Mouse (Mus musculus): ENCODE data around the gene Cltb. TPM values are rescaled to one million over a fixed set of nuclear protein-coding genes. Genes with fewer than 3 reads are reported as not detected.

Gene Cltb
- total RNA-seq, 1 experiment from 2014 or later, result 61.8 TPM

DNA sequence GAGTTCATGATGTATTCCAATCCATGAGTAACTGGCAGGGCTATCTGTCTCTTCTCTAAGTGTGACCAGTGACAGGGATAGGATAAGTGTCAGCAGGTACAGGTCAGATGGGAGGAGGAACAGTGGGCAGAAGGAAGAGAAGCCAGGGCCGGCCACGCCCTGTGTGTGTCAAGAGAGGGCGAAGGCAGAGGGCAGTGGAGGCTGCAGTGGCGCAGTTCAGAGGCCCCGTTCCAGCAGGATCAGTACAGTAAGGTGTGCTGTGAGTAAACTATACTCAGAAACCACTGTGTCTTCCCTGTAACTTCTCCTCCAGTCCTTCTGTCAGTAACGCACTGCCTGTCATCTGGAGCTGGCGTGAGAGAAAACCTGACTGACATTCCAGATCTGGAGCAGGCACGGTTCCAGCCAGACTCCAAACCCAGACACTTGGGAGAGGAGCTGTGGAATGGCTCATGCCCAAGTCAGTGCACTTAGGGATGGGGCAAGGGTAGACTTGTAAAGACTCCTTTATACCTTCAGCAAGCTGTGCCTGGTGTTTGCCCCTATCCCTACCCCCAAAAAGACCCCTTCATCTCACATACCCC lies 14.9 kb downstream of the Cltb start:
- DNase-seq, result no peak

DNA sequence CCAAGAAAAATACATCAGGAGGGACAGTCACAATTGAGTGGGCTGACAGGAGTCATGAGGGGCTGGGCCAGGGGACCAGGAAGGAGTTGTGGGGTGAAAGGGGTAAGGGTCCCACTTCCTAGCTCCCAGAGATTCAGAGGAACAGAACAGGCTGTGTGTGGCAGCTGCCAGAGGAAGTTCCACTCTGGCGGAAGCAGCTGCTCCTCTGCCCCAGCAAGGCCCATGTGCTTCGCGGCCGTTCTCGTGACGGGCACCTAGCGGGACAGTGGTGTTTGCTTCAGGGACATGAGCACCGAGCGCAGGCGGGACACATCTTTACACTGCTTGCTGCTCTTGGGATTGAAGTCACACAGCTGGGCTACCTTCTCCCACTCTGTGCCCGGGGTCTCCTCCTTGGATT lies 17.5 kb downstream of the Cltb start:
- DNase-seq, result no peak

DNA sequence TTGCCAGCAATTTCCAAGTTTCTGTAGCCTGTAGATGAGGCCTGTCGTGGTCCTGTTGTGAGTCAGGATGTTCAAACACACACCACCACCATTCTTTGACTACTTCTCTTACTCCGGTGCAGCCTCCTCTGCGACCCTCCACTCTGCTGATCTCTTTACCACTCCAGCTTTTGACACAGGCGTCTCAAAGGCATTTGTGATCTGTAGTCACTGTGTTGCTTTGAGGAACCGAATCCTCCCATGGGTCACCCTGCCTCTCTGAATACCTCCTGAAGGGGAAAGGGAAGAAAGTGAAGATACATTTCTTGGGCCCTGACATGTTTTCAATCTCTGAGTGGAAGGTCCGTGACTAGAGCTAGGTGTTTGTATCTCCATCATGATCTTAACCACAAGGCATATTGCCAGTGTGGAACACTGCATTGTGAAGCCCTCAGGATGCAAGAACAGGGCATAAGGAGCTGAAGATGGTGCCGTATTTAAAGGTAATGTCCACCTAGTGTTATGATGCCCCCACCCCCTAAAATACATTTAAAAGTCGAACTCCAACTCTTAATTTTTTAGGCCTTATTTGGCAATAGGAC lies 19.3 kb downstream of the Cltb start:
- DNase-seq, result no peak

DNA sequence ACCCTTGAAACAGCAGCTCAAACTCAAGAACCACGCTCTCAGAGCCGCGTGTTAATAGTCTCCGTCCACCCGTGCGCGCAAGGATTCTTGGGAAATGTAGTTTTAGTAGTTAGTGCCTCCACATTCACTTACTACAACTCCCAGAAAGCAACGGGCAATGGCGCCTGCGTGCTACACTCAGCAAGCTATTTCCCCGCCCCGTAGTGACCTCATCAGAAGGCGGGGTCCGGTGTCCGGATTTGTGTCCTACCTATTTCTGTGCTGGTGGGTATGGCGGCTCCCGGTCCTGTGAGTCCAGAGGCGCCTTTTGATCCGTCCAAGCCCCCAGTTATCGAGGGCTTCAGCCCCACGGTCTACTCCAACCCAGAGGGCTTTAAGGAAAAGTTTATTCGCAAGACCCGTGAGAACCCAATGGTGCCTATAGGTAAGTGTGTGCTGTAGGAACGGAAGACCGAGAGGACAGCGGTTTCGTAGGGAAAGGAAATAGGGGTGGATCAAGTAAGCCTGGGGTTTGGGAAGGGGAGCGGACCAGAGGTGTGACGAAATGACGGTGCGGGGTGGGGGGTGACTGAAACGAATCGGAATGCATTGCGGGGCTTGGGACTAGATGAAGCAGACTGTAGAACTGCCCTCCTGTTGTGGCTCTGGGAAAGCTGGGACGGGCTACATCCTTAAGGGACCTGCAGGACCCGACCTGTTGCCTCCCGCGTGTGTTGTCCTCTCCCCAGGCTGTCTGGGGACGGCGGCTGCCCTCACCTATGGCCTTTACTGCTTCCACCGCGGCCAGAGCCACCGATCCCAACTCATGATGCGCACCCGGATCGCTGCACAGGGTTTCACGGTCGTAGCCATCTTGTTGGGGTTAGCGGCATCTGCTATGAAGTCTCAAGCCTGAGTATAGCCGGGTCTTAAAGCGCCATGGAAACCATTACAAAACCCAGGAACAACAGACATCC lies 20.9 kb downstream of the Cltb start, which contains the start of the genes Nop16 and Higd2a:
Gene Nop16 (minus strand): TSS at position 95 of the 956 bp plus-strand sequence.
Gene Higd2a (plus strand): TSS at position 212 of the 956 bp plus-strand sequence.
- peak; percentile 93 for DNase-seq

DNA sequence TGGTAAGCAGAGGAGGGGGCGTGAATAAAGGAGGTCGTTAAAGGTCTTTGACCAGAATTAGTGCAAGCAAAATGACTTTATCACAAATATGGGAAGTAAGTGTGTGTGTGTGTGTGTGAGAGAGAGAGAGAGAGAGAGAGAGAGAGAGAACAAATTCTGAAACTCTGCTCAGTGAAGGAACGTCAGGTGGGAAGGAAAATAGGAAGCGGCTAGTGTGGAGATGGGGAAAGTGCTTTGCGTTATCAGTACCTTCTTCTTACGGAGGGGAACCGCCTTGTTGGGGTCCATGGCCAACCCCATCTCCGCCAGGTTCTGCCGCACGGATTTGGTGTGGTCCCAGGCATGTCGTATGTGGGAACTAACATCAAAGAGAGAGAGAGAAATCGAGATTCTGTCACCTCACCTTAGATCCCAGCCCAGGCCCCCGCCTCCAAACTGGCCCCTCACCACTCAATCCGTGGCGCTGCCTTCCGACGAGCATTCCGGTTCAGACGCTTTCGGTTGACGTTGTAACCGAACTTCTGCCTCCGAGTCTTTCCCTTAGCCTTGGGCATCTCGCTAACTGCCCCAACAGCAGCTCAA lies 21.6 kb downstream of the Cltb start:
- no peak for DNase-seq

DNA sequence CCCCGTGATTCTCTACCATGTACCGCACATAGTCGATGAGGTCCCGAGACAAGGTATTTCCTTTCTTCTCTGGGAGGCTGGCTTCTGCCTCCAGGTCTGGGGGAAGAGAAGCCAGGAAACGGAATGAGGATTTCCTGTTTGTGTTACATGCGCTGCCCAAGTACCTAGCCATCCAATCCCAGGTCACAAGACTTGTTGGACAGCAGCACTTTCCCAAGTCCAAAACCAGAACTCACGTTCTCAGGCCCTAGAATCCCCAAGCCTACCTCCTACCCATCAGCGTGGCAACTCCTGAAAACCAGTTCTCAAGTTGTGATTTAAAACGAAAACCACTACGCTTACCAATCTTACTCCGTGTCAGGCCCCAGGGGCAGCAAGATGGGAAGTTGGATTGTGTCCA lies 25.3 kb downstream of the Cltb start:
- DNase-seq, result no peak

DNA sequence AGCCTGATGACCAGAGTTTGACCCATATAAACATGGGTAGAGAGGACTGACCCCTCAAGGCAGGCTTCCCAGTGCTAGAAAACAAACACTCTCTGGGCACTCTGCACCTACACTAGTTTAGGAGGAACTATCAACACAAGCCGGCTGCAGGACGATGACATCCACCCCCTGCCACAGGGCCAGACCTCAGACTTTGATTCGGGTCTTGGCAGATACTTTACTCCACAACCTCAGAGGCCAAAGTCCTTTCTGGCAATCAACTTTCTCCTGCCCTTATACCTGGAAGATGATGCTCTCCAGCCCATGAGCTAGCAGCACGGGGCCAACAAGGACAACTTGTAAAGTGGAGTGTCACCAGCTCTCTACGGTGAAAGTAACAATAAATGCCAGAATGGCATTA lies 28.3 kb downstream of the Cltb start:
- DNase-seq, result no peak

DNA sequence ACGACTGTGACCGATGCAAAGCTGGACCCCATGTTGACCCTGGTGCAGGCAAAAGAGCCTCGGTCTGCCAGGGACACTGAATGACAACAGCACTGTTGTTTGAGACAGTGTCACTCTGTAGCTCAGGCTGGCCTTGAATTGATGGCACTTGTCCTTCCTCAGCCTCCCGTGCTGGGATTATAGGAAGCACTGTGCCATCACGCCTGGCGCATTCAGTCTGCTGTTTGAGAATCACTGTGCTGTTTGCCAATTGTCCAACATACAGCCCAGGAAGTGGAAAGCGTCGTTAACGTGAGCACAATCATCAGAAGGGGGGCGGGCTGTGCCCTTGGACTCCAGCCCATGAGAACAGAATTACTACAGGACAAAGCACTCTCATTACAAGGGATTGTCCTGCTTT lies 29.0 kb downstream of the Cltb start:
- DNase-seq, result peak; percentile 38

DNA sequence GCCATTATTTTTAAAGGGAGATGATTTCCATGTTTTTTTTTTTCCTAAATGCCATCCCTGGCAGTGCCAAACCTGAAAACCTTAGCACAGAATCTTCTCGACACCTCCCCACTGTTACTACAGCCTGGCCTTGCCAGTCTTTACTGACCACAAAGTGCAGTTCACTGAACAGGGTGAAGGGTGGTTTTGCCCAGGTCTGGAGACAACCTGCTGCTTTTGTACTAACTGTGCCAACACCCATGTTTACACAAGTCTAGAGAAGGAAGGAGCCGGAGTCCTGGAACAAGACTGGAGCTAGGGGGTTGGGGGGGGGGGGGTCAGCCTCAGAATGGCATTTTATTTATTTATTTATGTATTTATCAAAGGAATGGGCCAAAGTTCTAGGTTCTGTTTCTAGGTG lies 29.8 kb downstream of the Cltb start:
- no peak for DNase-seq

DNA sequence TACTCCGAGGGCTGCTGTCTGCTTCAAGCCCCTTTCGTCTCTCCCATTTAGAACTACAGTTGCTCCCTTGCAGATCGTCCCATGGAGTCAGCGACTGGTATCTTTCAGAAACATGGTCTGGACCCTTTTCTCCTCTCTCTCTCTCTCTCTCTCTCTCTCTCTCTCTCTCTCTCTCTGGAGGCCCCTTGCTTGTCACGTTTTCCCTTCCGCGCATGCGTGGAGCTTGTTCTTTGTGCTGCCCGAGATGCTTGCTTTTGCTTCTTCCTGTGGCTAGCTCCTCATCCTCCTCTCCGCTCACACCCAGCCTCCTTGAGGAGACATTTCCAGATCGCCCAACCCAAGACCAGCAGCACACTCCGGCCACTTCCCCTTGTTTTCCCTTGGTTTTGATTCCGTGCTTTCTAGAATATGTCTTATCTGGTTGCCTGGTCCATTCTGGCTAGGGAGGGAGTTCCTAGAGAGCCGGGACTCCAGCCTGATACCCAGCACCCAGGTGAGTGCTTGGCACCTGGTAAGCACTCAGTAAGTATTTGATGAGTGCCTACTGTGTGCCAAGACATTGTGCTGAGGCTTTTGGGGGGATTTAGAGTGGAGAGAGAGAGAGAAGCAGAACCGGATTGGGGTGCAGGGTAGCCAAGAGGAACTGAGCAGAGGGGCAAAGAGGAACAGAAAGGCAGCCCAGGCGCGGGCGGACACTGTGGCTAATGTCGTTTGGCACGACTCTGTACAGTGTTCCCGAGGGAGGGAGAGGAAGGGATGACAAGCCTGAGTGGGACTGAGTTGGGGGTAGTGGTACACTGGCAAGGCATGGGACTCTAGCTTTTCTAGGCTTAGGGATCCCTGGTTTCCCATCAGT lies 33.3 kb downstream of the Cltb start:
- DNase-seq, result no peak

DNA sequence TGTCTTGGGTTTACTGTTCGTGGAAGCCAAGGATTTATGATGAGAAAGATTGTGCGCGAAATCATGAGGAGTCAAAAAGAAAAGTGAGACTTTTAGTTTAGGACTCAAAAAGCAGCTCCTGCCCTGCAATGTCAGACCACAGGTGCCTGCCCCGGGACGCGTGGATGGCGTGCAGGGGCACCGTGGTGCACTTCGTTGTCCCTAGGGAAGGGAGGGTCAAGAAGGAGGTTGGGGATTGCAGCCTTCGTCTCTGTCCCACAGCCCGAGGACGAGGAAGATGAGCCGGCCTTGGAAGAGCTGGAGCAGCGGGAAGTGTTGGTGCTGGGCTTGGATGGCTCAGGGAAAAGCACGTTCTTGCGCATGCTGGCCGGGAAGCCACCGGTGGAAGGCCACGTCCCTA lies 35.7 kb downstream of the Cltb start:
- DNase-seq, result no peak

DNA sequence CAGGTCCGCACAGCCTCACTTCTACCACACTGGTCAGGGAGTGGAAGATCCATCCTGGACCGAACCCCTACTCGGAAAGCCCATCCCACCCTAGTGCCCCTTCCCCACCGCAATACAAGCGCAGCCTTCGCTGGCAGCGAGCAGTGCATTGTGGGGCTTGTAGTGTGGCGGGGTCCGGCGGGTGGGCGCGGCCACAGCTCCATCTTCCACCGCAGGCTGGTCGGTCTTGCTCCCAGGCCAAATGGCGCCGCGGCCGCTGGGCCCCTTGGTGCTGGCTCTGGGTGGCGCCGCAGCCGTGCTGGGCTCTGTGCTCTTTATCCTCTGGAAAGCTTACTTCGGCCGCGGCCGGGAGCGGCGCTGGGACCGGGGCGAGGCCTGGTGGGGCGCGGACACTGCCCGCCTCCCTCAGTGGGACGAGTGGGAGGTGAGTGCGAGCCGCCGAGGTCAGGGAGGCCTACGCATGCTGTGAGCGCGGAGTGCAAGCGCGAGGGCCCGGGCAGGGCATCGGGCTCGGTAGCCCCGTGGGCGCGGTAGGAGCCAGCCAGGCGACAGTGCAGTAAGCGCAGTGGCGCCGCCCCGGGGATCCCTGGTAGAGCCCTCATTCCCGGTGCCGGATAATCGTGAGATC lies 36.2 kb downstream of the Cltb start, which contains the start of gene Arl10:
Gene Arl10 (plus strand): TSS at position 162 of the 628 bp plus-strand sequence.
- DNase-seq, result peak; percentile 82

DNA sequence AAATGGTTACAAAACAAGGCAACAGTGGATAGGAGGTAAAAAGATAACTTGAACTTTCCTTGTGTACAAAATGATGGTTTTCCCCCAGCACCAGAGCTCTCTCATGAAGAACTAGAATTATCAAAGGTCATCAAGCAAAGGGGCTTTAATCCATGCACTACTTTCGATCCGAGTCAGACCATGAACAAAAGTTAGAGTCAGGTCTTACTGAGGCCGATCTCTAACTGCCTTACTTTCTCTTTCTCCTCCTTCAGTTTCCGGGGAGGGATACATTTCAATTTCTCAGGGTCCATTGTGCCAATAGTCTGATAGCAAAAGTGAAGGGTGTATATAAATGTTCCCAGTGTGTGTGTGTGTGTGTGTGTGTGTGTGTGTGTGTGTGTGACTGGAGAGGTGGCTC lies 38.5 kb downstream of the Cltb start:
- DNase-seq, result no peak

DNA sequence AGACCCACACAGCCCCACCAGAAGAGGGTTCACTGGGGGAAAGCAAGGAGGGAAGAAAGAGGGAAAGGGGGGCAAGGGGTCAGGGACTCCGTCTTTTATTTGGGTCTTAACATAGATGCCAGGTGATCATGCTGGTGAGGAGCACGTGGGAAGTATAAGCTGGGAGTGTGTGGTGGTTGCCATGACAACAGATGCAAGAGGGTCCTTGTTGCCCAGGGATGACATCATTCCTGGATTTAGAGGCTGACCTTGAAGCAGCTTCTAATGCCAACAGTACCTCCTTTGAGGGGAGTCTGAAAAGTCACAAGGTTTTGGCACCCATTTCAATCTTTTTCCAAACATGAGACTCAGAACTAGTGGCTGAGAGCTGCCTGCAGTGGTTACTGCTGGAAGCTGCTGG lies 39.5 kb downstream of the Cltb start:
- DNase-seq, result no peak

DNA sequence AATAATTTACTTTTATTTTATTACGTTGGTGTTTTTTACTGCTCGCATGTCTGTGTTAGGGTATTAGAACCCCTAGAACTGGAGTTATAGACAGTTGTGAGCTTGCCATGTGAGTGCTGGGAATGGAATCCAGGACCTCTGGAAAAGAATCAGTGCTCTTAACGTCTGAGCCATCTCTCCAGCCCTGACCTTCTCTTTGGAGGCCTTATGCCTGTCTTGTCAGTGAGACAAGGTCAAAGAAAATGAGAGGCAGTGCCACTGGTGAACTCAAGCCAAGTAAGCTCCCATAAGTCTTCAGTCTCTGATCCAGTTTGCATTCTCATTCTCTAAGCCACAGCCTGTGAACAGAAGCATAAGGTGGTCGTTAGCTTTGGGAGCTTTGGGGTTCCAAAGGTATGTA lies 40.4 kb downstream of the Cltb start:
- DNase-seq, result no peak

DNA sequence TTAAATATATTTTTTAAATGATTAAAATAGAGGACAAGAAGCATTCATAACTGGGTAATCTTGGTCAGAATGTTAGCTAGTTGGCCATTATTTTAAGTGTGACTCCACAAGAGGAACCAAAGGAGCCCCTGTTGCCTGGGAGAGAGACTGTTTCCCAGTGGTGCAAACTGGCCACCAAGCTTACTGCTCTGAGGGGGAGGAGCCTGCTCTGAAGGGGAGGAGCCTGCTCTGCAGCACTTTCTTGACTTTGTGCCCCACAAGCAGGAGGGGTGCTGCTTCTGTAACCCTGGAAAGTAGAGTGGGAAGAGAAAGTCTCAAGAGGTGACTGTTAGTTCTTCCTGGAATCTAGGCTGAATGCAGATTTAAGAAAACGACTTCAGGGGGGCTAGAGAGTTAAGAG lies 41.9 kb downstream of the Cltb start:
- no peak for DNase-seq

DNA sequence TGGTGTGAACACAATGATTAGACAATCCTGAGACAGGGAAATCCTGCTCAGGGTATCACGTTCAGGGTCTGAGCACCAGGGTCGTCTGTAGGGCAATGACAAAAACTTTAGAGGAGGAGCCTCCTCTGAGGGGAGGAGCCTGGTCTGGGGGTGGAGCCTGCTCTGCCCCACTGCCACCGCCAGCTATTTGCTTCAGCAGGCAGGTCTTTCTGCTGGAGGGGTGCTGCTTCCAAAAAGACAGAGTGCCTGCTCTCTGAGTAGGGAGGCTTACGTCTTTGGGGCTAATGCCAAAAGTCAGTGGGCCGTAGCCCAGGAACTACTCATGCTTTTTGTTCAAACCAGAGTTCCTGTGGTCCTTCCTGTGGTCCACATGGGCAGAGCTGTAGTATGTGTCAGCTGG lies 42.8 kb downstream of the Cltb start:
- DNase-seq, result no peak

DNA sequence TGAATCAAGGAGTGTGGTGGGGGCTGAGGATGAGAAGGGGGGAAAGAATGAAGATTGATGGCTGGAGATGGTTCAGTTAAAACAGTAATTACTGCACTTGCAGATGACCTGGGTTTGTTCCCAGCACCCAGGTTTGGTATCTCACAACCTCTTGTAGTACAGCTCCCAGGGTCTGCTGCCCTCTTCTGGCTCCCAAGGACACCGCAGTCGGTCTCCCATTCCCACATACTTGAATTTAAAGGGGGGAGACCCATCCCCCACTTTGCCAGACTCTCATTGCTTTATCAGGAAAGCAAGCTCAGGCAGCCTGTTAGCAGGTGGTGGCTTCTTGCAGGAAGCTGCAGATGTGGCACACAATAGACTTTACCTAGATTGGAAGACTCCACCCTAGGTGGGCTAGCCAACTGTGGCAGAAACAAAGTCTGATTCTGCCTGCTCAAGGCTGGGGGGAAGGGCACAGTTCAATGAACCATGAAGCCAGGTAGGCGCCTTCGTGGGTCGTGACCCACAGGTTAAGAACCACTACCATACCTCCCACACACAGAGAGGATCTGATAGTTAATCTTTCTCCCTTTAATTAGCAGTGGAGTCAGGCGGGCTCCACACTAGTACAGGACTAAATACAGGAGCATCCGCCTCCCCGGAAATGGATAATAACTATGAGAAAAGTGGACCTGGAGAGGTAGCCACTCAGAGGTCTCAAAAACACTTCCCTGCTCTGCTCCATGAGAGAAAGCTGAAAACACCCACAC lies 45.4 kb downstream of the Cltb start:
- no peak for DNase-seq

DNA sequence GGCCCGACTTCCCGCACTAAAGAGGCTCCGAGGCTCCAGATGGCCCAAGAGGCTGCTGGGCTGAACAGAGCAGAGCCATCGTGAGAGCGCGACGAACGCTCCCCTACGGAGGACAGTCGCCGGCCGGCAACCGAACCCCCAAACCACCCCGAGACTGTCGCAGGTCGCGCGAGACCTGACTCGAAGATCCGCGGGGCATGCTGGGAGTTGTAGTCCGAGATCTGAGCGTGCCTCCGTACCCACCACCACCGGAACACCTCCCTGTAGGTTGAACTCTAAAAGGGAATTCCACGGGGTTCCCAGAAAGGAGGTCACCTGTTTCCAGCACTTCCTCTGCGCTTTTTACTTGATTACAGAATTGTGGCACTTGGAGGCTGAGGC lies 46.0 kb downstream of the Cltb start, which contains the start of gene 4833439L19Rik:
Gene 4833439L19Rik (minus strand): TSS at position 235 of the 381 bp plus-strand sequence.
- peak; percentile 94 for DNase-seq

All from adrenal gland, postnatal 25 days (tissue).